Mouse (Mus musculus) intestine, embryonic 16.5 days (tissue): ENCODE data around the gene Hes7. TPM values are rescaled to one million over a fixed set of nuclear protein-coding genes. Genes with fewer than 3 reads are reported as not detected.

Experiments used
- ATAC-seq: fragments of 200-750 bp; cut with Nextera tagmentation; 2 replicates; pipeline ENCODE4 v1.8.0; 2017; ENCODE audit warnings: moderate TSS enrichment, moderate library complexity
- H3K27ac ChIP-seq: fragments of 300-500 bp; sonication (generic); 2 replicates; pipeline ENCODE4 v1.5.1; 2014; ENCODE audit warnings: mild to moderate bottlenecking, low read length
- H3K27me3 ChIP-seq: fragments of 300-500 bp; sonication (generic); replicated peaks from 2 replicates; pipeline ENCODE4 v1.6.1; 2014; ENCODE audit warnings: low read length, control low read depth, mixed read lengths; ENCODE audit not compliant: control insufficient read depth, insufficient read depth
- H3K36me3 ChIP-seq: fragments of 300-500 bp; sonication (generic); 2 replicates; pipeline ENCODE4 v1.6.1; 2014; ENCODE audit warnings: low read length, control low read depth; ENCODE audit not compliant: control insufficient read depth, insufficient read depth
- H3K4me1 ChIP-seq: fragments of 300-500 bp; sonication (generic); 2 replicates; pipeline ENCODE4 v1.6.1; 2014; ENCODE audit warnings: low read length, control low read depth, mixed read lengths; ENCODE audit not compliant: control insufficient read depth, insufficient read depth
- H3K4me2 ChIP-seq: fragments of 300-500 bp; sonication (generic); 2 replicates; pipeline ENCODE4 v1.6.1; 2014; ENCODE audit warnings: low read depth, low read length, control low read depth
- H3K4me3 ChIP-seq: fragments of 300-500 bp; sonication (generic); 2 replicates; pipeline ENCODE4 v1.5.1; 2014; ENCODE audit warnings: mild to moderate bottlenecking, low read length
- H3K9ac ChIP-seq: fragments of 300-500 bp; sonication (generic); 2 replicates; pipeline ENCODE4 v1.6.1; 2014; ENCODE audit warnings: low read depth, low read length
- H3K9me3 ChIP-seq: fragments of 300-500 bp; sonication (generic); 2 replicates; pipeline ENCODE4 v1.6.1; 2016; ENCODE audit warnings: low read length, control low read depth; ENCODE audit not compliant: control insufficient read depth
- WGBS: fragments of 180-500 bp; shearing (Covaris S2); extraction: QIAGEN DNeasy Blood & Tissue Kit; methylation state at CpG from one replicate; pipeline ENCODE4 v1.1.7; 2014; 5-methylcytosine and 5-hydroxymethylcytosine counted together
- polyA plus RNA-seq: library from polyadenylated mRNA; unstranded; fragments of >200 nt; fragmentation: Nextera tagmentation; extraction: Ambion mirVana; gene quantifications from 2 replicates; pipeline ENCODE4 v1.2.1, GENCODE M21; 2015

Hes7 gene
- 0.29 and 0.33 TPM in 2 replicates for polyA plus RNA-seq

GRCm38 (mm10) chr11:69120221-69121000 is at the start of gene Hes7:
TSS of gene Hes7 (plus strand) at chr11:69120404.
- 3% methylated on average over 27 of the region's 27 CpGs for WGBS
- Histone ChIP-seq H3K9me3 (no peaks in the 10 kb centered on the region), H3K36me3 (no peaks in the 10 kb centered on the region), H3K4me3 (peak within 1 kb of the TSS; percentile 87), H3K27ac (peak within 1 kb of the TSS; percentile 94; the same call in 1 of the 2 replicates), H3K4me2 (peak within 1 kb of the TSS; percentile 91), H3K27me3 (no peaks in the 10 kb centered on the region), H3K4me1 (peaks cover 30% of the 10 kb centered on the region), H3K9ac (peak within 1 kb of the TSS; percentile 82)
- no peak for ATAC-seq

DNA sequence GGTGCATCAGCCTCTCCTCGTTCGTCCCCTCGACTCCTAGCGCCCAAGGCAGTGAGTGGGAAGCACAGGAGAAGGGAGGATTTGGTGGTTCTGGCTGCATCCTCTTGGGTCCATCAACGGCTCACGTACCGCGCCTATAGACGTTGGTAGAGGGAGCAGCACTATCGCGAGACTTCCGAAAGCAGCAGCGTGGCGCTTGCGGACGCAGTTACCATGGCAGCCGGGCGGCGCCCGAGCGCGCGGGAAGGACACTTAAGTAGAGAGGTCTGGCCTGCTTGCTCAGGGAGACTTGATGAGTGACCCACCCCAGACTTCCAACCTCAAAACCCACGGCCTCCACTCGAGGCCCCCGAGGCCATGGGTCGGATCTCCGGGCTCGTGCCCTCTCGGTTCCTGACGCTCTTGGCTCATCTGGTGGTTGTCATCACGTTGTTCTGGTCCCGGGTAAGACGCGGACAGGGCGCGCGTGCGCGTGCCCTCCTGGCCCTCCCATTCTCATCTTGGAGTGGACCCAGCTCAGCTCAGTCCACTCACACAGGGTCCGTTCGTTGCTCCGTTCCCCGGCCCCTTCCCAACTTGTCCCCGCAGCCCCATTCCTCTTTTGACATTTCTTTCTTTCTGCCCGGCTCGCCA is 49.5 kb upstream of the Hes7 start, which contains the start of gene Tmem107:
Tmem107 (plus strand) TSS at position 217 of the 633 bp plus-strand sequence.
- under 1% methylated on average over 47 of the region's 47 CpGs for WGBS
- peak; percentile 82 for ATAC-seq
- H3K4me2 ChIP-seq = peak within 1 kb of the TSS; percentile 76
- H3K27ac ChIP-seq = peak within 1 kb of the TSS; percentile 83
- peak within 1 kb of the TSS; percentile 56 for H3K4me3 ChIP-seq
- no peaks in the 10 kb centered on the region for H3K36me3 ChIP-seq
- H3K9ac ChIP-seq = peak within 1 kb of the TSS; percentile 77
- no peaks in the 10 kb centered on the region for H3K9me3 ChIP-seq
- no peaks in the 10 kb centered on the region for H3K27me3 ChIP-seq
- H3K4me1 ChIP-seq = peaks cover 42% of the 10 kb centered on the region

GRCm38 (mm10) chr11:69071262-69071661 is 48.9 kb upstream of the Hes7 start:
- Histone ChIP-seq H3K4me2 (peak overlapping the region; percentile 76), H3K4me1 (peaks cover 37% of the 10 kb centered on the region), H3K4me3 (peak overlapping the region; percentile 56), H3K9ac (peak overlapping the region; percentile 77), H3K9me3 (no peaks in the 10 kb centered on the region), H3K27ac (peak overlapping the region; percentile 83), H3K36me3 (no peaks in the 10 kb centered on the region), H3K27me3 (no peaks in the 10 kb centered on the region)
- ATAC-seq = no peak
- 27% methylated on average over 9 of the region's 9 CpGs for WGBS

DNA sequence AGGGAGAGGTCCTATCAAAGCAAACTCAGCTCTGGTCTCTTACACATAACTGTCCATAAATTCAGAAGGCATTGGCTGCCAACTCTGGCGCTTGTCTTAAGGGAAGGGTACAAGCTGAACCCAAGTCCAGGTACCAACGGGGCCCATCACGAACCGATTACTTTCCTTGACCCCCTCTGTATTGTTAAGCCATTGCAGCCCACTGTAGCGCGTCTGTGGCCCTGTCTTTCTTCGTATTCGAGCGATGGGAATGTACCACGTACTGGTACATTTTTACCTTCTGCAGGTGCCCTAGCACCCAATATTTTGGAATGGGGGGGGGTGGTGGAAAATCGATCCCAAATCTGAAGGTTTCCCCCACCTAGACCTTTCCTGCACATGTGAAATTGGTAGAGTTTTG is 48.0 kb upstream of the Hes7 start:
- peak overlapping the region; percentile 72 for H3K27ac ChIP-seq
- no peak overlapping the region for H3K9ac ChIP-seq
- no peaks in the 10 kb centered on the region for H3K9me3 ChIP-seq
- no peak for ATAC-seq
- H3K4me1 ChIP-seq = peaks cover 29% of the 10 kb centered on the region
- H3K36me3 ChIP-seq = no peaks in the 10 kb centered on the region
- peak overlapping the region; percentile 37; the same call in 1 of the 2 replicates for H3K4me3 ChIP-seq
- H3K4me2 ChIP-seq = peak overlapping the region; percentile 58
- H3K27me3 ChIP-seq = no peaks in the 10 kb centered on the region
- 80% methylated on average over 11 of the region's 11 CpGs for WGBS

DNA sequence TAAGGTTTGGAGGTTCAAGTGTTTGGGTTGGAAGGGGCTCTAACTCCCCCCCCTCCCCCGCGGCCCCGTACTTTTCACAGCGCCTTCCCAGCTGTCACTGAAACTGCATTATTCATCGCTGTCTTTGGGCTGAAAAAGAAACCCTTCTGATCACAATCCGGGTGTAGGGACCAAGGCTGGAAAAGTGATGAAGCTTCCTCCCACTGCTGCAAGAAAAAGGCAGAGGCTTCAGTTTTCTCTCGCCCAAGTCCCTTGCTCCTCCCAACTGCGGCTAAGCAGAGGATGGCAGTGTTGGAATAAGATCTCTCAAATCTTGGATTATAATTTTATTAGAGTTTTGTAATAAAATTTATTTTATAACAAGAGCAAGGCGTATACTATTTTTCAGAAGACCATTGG is 47.5 kb upstream of the Hes7 start:
- WGBS = 6% methylated on average over 9 of the region's 9 CpGs
- Histone ChIP-seq H3K4me3 (peak overlapping the region; percentile 37), H3K9ac (no peak overlapping the region)

GRCm38 (mm10) chr11:69073065-69073888 is 46.9 kb upstream of the Hes7 start:
- Histone ChIP-seq H3K4me2 (peak overlapping the region; percentile 58), H3K36me3 (no peaks in the 10 kb centered on the region), H3K4me1 (peaks cover 23% of the 10 kb centered on the region), H3K9me3 (no peaks in the 10 kb centered on the region), H3K9ac (peak overlapping the region; percentile 48), H3K27me3 (no peaks in the 10 kb centered on the region), H3K4me3 (peak overlapping the region; percentile 37), H3K27ac (peak overlapping the region; percentile 86)
- under 1% methylated on average over 14 of the region's 14 CpGs for WGBS
- ATAC-seq = peak; percentile 81

More for the DNA sequence above, 47.5 kb upstream of the Hes7 start:
- H3K9me3 ChIP-seq = no peaks in the 10 kb centered on the region
- ATAC-seq = no peak
- H3K4me1 ChIP-seq = peaks cover 25% of the 10 kb centered on the region
- H3K4me2 ChIP-seq = peak overlapping the region; percentile 58
- H3K36me3 ChIP-seq = no peaks in the 10 kb centered on the region
- H3K27ac ChIP-seq = peak overlapping the region; percentile 72
- no peaks in the 10 kb centered on the region for H3K27me3 ChIP-seq

- Histone ChIP-seq H3K9me3 (no peaks in the 10 kb centered on the region), H3K4me1 (peaks cover 23% of the 10 kb centered on the region), H3K27me3 (no peaks in the 10 kb centered on the region), H3K9ac (peak overlapping the region; percentile 34), H3K4me3 (no peak overlapping the region), H3K36me3 (no peaks in the 10 kb centered on the region), H3K4me2 (no peak overlapping the region), H3K27ac (peak overlapping the region; percentile 86)
- ATAC-seq = no peak
- WGBS = 35% methylated on average over 6 of the region's 6 CpGs
Observed at GRCm38 (mm10) chr11:69073951-69074775, 46.0 kb upstream of the Hes7 start.

DNA sequence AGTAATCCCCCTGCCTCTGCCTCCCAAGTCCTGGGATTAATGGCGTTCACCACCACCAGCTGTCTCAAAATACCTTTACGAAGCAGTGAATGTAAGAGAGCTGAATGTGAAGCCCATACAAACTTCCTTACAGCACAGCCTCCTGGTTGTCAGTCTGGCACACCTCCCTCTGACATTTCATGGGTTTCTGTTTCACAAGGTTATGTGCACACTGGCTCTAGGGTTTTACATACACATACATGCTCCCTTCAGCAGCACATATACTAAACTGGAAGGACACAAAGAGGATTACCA is 45.5 kb upstream of the Hes7 start:
- no peaks in the 10 kb centered on the region for H3K9me3 ChIP-seq

More for the DNA sequence above, 45.5 kb upstream of the Hes7 start:
- no peak for ATAC-seq
- WGBS = 51% methylated on average over 2 of the region's 2 CpGs
- no peak overlapping the region for H3K27ac ChIP-seq
- peak overlapping the region; percentile 34 for H3K9ac ChIP-seq
- H3K4me3 ChIP-seq = no peak overlapping the region
- peaks cover 23% of the 10 kb centered on the region for H3K4me1 ChIP-seq
- no peak overlapping the region for H3K4me2 ChIP-seq
- no peaks in the 10 kb centered on the region for H3K27me3 ChIP-seq
- no peaks in the 10 kb centered on the region for H3K36me3 ChIP-seq
